9 mouse cellular contexts compared by ENCODE assay signal in the genomic region with DNA sequence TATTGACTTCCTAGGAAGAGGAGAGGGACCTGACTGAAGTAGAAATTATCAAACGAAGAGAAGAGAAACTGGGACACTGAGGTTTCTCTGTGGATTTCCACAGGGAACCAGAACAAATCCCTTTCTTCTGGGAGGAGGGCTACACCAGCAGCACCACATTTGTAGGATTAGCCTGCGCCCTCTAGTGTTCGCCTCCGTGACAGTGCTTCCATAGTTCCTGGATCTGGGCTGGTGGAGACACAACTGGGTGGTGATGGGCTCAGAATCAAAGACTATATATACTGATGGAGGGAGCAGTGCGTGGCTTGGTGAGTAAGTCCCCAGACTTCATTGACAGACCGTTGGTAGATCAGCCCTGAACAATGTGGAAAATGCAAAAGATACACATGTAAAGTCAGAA.
DNase-seq lines count a peak whose midpoint lies in the region; ATAC-seq and TF ChIP-seq lines count a peak whose summit lies in the region.
"Had no signal": no experiment of that assay in that cellular context is flagged by ENCODE, and none has a peak within 500 bp of the region (broad histone marks: within the 10 kb centered on the region; RNA-seq: fewer than 3 reads in every experiment).

No protein-coding gene starts in this region.

- no peak for ATAC-seq in megakaryocyte-erythroid progenitor cell, adult 5-6 weeks (replicated peaks; ENCODE audit: low FRiP score, low TSS enrichment, poor library complexity, severe bottlenecking)

- peak; percentile 82 for TF ChIP-seq CTCF in heart, adult 2 months (IDR thresholded peaks at IDR 0.05)
- TF ChIP-seq CTCF in lung, adult 2 months (IDR thresholded peaks at IDR 0.05; ENCODE audit: insufficient read depth, low read length), result peak; percentile 86

- TF ChIP-seq EP300 in heart, adult 2 months (IDR thresholded peaks at IDR 0.05; ENCODE audit: insufficient read depth, low read depth, low read length), result no peak

- no peak overlapping the region for H3K9ac ChIP-seq in heart, adult 2 months (ENCODE audit: low read depth, low read length)
- H3K9ac ChIP-seq: embryonic facial prominence, embryonic 12.5 days had no signal

- peaks cover 1% of the 10 kb centered on the region; the same call in 1 of the 2 replicates for H3K4me1 ChIP-seq in heart, adult 2 months (ENCODE audit: control insufficient read depth, insufficient read depth, low read length)
- no peaks in the 10 kb centered on the region; the same call in 1 of the 2 replicates for H3K4me1 ChIP-seq in lung, adult 2 months (ENCODE audit: control insufficient read depth, insufficient read depth, low read length)

- DNase-seq in B cell, adult 2 months, result peak; percentile 9 to 17
- peak; percentile 47 for DNase-seq in adrenal gland, adult 8-10 months
- DNase-seq in embryo, embryonic 9.5 days (ENCODE audit: extremely low spot score), result peak; percentile 63
- DNase-seq in heart, adult 2 months, result peak; percentile 66 to 77
- DNase-seq in kidney, postnatal 36 days, result peak; percentile 77 to 89
- DNase-seq in lung, adult 2 months, result peak; percentile 52
- DNase-seq in retina, embryonic 14.5 days (ENCODE audit: low spot score), result peak; percentile 87

- no peak overlapping the region for H3K4me3 ChIP-seq in heart, adult 2 months
- no peak overlapping the region for H3K4me3 ChIP-seq in lung, adult 2 months (replicated peaks; ENCODE audit: extremely low read depth, low read depth, low read length)
- H3K4me3 ChIP-seq: embryonic facial prominence, embryonic 12.5 days had no signal

- no peaks in the 10 kb centered on the region for H3K27me3 ChIP-seq in heart, adult 2 months (ENCODE audit: control insufficient read depth, insufficient read depth, low read length)
- H3K27me3 ChIP-seq: embryonic facial prominence, embryonic 12.5 days had no signal

- H3K36me3 ChIP-seq in heart, adult 2 months (ENCODE audit: control insufficient read depth, insufficient read depth, low read length), result no peaks in the 10 kb centered on the region
- H3K36me3 ChIP-seq: embryonic facial prominence, embryonic 12.5 days had no signal

- WGBS in heart, adult 2 months, result 16% methylated on average over 6 of the region's 6 CpGs
- 22% methylated on average over 6 of the region's 6 CpGs for WGBS in lung, adult 2 months

- intact Hi-C loops in heart, adult 2 months (cut with DNase I), result loop anchor here (1.0 to 5.0 kb wide), 3 partner anchors 130 to 425 kb away; no protein-coding TSS in a partner anchor

- H3K79me2 ChIP-seq in heart, adult 2 months (replicated peaks; ENCODE audit: control insufficient read depth, insufficient read depth, low read length), result no peaks in the 10 kb centered on the region

- H3K27ac ChIP-seq in heart, adult 2 months, result no peak overlapping the region
- H3K27ac ChIP-seq: embryonic facial prominence, embryonic 12.5 days had no signal

- no peak for TF ChIP-seq POLR2A in heart, adult 2 months (IDR thresholded peaks at IDR 0.05; ENCODE audit: insufficient read depth, low read depth, low read length)
- TF ChIP-seq POLR2A in lung, adult 2 months (IDR thresholded peaks at IDR 0.05; ENCODE audit: borderline replicate concordance, extremely low read depth, low read depth, low read length), result no peak

Comparison
In these comparisons a context has a peak if more than half of its experiments do, and no peak if none do; other contexts are left out.
1. DNase-seq: peak in every context shown above with its lines; median percentile 87 in retina, embryonic 14.5 days; 83 in kidney, postnatal 36 days; 72 in heart, adult 2 months; 63 in embryo, embryonic 9.5 days; 52 in lung, adult 2 months; 47 in adrenal gland, adult 8-10 months; 13 in B cell, adult 2 months.